Mouse (Mus musculus) thymus, adult 2 months (tissue): ENCODE results near the gene Mab21l2. TPM values are rescaled to one million over a fixed set of nuclear protein-coding genes. Genes with fewer than 3 reads are reported as not detected.

ENCODE experiments used
- DNase-seq: peaks from one replicate; pipeline ENCODE4 v3.0.0; 2021
- H3K27ac ChIP-seq: fragments of 200-500 bp; 2 replicates; pipeline ENCODE4 v1.5.1; 2012; ENCODE audit warnings: low read length, control low read depth; ENCODE audit not compliant: control insufficient read depth, insufficient read depth
- H3K27me3 ChIP-seq: fragments of 200-500 bp; 2 replicates; pipeline ENCODE4 v1.6.1; 2012; ENCODE audit warnings: mild to moderate bottlenecking, low read length, moderate library complexity, mixed read lengths; ENCODE audit not compliant: control insufficient read depth, insufficient read depth
- H3K36me3 ChIP-seq: fragments of 200-500 bp; 2 replicates; pipeline ENCODE4 v1.6.1; 2012; ENCODE audit warnings: mild to moderate bottlenecking, low read length, moderate library complexity; ENCODE audit not compliant: control insufficient read depth, insufficient read depth
- H3K4me1 ChIP-seq: fragments of 200-500 bp; replicated peaks from 2 replicates; pipeline ENCODE4 v1.6.1; 2012; ENCODE audit warnings: low read length; ENCODE audit not compliant: control insufficient read depth, insufficient read depth
- H3K4me3 ChIP-seq: fragments of 200-500 bp; 2 replicates; pipeline ENCODE4 v1.5.1; 2012; ENCODE audit warnings: mild to moderate bottlenecking, low read length, control low read depth, moderate library complexity; ENCODE audit not compliant: control insufficient read depth, insufficient read depth
- CTCF ChIP-seq: fragments of 200-500 bp; IDR thresholded peaks from 2 replicates; pipeline ENCODE4 v1.5.1; 2012; ENCODE audit warnings: mild to moderate bottlenecking, control low read depth, low read length, moderate library complexity, borderline replicate concordance; ENCODE audit not compliant: control insufficient read depth, poor library complexity, insufficient read depth; ENCODE audit errors: extremely low read depth
- POLR2A ChIP-seq: fragments of 200-500 bp; IDR thresholded peaks from 2 replicates; pipeline ENCODE4 v1.6.1; 2012; ENCODE audit warnings: mild to moderate bottlenecking, low read length, control low read depth, moderate library complexity; ENCODE audit not compliant: control insufficient read depth, poor library complexity, insufficient read depth; ENCODE audit errors: extremely low read depth
- whole genome bisulfite sequencing: fragments of 180-500 bp; shearing (Covaris S2); methylation state at CpG from one replicate; pipeline ENCODE4 v1.1.7; 2018; 5-methylcytosine and 5-hydroxymethylcytosine counted together
- polyA plus RNA-seq: library from polyadenylated mRNA; depleted of rRNA; stranded (reverse); fragments of >200 nt; gene quantifications from 2 replicates; pipeline ENCODE4 v1.2.3, GENCODE M21; 2012

The Mab21l2 gene
- polyA plus RNA-seq, 1 experiment = 0.16 TPM

DNA sequence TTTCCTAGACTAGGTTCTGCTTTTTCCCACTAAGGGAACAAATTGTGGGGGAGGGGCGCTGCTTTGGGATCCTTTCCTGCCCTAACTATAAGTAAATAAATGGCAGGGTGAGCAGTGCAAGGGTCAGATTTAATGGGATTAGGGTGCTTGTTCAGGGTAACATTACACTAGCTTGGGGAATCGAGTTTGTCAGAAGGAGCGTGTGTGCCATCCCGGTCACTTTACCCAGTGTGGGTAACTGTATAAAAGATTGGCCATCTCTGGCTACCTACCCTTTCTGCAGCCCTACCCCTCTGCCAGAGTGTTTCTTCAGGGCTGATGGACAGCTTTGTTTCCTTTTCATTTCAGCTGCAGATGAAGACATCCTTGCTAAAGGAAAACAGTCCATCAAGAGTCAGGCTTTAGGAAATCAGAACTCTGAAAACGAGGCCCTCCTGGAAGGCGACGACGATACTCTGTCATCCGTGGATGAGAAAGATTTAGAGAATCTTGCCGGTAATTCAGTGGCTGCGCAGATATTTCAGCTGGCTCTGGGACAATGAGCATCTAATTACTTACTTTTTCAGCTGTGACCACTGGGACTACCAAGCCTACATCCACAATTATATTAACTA, 8.8 kb downstream of the Mab21l2 start:
- TF ChIP-seq POLR2A (no peak), CTCF (no peak)
- Histone ChIP-seq H3K4me3 (no peak overlapping the region), H3K27me3 (no peaks in the 10 kb centered on the region), H3K4me1 (no peaks in the 10 kb centered on the region), H3K27ac (no peak overlapping the region), H3K36me3 (no peaks in the 10 kb centered on the region)
- 95% methylated on average over 11 of the region's 11 CpGs for WGBS
- no peak for DNase-seq

DNA sequence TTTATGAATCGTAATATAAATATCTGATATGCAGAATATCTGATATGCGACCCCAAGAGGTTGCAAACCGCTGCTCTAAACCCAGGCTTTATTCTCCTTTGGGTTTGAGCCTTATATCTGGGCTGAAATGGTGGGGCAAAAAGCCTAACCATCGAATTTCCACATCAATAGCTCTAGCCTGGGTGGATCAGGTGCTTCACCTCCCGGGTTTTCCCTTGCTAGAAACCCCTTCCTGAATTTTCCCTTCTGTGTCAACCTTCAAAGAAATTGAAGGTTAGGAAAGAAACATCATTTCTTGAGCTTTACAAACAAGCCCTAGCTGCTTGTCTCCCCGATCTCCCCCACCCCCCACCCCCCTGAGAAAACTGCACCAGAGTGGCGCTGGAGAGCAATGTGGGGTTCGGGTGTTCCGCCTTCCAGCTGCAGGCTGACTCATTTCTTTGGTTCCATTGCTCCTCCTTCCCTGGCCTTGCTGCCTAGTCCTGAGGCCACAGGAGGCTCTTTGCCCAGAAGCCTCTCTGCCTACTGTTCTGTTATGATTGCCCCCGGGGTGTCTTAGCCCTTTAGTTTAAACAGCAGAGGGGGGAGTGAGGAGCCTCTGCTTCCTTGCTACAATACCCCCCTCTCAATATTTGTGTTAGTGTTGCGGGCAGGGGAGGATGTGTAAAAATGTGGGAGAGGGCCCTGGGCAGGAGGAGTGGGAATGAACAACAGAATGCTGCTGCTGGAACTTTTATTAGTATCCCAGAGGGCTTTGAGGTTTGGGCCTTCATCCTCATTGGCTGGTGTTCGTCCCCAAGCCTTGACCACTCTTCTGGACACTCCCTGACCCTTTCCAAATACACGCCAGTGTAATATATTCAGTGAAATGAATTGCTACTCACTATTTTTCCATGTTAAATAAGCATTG, 9.5 kb downstream of the Mab21l2 start:
- Histone ChIP-seq H3K36me3 (no peaks in the 10 kb centered on the region), H3K27ac (no peak overlapping the region), H3K27me3 (no peaks in the 10 kb centered on the region), H3K4me1 (no peaks in the 10 kb centered on the region), H3K4me3 (no peak overlapping the region)
- 82% methylated on average over 13 of the region's 13 CpGs for WGBS
- DNase-seq = no peak
- TF ChIP-seq CTCF (no peak), POLR2A (no peak)

DNA sequence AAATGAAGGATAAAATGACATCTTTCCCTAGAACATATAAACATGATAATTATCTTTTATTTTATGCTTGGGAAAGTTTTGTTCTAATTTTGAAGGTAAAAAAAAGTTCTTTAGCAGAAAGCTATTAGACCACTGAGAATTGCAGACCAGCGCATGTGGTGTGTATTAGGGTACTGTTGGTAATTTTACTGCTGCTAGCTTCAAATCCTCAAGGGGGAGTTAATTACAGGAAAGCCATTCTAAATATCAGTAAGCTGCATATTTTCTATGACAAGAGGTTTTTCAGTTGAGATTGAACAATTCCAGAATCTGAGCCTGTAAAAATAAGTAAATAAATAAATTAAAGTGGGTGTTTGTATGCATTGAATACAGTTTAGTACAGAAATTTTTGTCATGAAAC, 11.7 kb downstream of the Mab21l2 start:
- DNase-seq = no peak
- no peak overlapping the region for H3K4me3 ChIP-seq
- WGBS = 100% methylated on average over 1 of the region's 1 CpGs
- no peaks in the 10 kb centered on the region for H3K4me1 ChIP-seq
- no peak overlapping the region for H3K27ac ChIP-seq
- H3K36me3 ChIP-seq = no peaks in the 10 kb centered on the region
- TF ChIP-seq POLR2A = no peak
- TF ChIP-seq CTCF = no peak
- no peaks in the 10 kb centered on the region for H3K27me3 ChIP-seq

DNA sequence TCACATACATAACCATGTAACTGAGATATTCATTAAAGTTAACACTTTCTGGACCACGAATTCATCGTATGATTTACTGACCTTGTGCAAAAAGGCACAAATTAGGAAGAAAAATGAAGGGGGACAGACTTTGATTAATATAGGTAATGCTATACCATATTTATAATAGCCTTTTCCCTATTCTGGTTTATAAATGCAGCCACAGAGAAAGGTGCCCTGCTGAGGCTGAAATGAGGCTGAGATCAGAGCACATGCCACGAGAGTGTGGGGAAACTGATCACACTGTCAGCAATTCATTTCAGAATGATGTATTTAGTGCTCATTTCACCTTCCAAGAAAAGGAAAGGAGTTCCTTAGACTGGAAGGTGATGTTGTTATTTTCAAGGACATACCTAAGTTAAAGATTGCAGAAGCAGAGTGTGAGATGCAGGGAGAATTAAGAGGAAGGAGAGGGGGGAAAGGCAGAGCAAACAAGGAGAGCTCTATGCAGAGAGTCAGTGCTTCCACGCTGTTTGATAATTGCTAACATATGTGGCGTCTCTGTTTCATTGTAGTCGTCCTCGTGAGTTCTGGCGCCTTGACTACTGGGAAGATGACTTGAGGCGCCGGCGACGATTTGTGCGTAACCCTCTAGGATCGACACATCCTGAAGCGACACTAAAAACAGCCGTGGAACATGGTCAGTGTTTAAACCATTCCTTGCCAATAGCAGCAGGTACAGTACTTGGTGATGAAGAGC, 16.7 kb downstream of the Mab21l2 start:
- TF ChIP-seq POLR2A = no peak
- no peak for TF ChIP-seq CTCF
- DNase-seq = no peak
- no peaks in the 10 kb centered on the region for H3K4me1 ChIP-seq
- no peak overlapping the region for H3K4me3 ChIP-seq
- no peaks in the 10 kb centered on the region for H3K27me3 ChIP-seq
- no peaks in the 10 kb centered on the region for H3K36me3 ChIP-seq
- WGBS = 96% methylated on average over 16 of the region's 16 CpGs
- no peak overlapping the region for H3K27ac ChIP-seq

DNA sequence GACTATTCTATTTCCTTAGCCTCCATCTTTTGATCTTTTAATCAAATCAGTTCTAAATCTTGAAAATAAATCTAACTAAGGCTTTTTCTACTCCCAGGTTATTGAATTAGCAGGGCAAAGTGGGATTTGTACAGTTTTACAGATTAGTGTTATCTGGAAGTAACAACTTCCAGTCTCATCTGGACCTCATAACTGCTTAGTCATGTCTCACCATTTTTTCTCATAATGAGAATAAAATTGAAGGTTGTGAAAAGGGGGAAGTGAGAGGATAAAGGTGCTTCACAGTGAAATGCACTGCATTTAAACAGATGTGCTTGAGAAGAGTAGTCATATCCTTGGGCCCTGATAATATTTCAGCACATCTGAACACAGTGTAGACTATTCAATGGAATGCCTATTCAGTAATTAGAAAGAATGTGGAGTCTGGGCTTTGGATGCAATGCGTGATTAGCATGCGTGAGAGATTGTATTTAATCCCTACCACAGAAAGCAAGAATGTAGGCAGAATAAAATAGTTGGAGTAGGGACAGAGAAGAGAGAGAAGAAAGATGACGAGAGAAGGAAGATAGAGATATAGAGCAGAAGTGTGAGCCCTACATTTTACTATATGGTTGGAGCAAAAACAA, 25.4 kb downstream of the Mab21l2 start:
- no peaks in the 10 kb centered on the region for H3K36me3 ChIP-seq
- 97% methylated on average over 3 of the region's 3 CpGs for WGBS
- no peak for TF ChIP-seq CTCF
- TF ChIP-seq POLR2A = no peak
- H3K4me3 ChIP-seq = no peak overlapping the region
- H3K27me3 ChIP-seq = no peaks in the 10 kb centered on the region
- H3K4me1 ChIP-seq = no peaks in the 10 kb centered on the region
- DNase-seq = no peak
- no peak overlapping the region for H3K27ac ChIP-seq
